Mouse (Mus musculus) olfactory bulb, adult 2 months (tissue): Measurements from ENCODE around the gene Disp3.

ENCODE experiments used
- CTCF ChIP-seq: fragments of 200-500 bp; IDR thresholded peaks from 2 replicates; pipeline ENCODE4 v1.5.1; 2012; ENCODE audit warnings: low read depth, mild to moderate bottlenecking, low read length, moderate library complexity; ENCODE audit not compliant: insufficient read depth
- POLR2A ChIP-seq: fragments of 200-500 bp; IDR thresholded peaks from 2 replicates; pipeline ENCODE4 v1.6.1; 2012; ENCODE audit warnings: mild to moderate bottlenecking, low read depth, low read length, moderate library complexity; ENCODE audit not compliant: insufficient read depth

DNA sequence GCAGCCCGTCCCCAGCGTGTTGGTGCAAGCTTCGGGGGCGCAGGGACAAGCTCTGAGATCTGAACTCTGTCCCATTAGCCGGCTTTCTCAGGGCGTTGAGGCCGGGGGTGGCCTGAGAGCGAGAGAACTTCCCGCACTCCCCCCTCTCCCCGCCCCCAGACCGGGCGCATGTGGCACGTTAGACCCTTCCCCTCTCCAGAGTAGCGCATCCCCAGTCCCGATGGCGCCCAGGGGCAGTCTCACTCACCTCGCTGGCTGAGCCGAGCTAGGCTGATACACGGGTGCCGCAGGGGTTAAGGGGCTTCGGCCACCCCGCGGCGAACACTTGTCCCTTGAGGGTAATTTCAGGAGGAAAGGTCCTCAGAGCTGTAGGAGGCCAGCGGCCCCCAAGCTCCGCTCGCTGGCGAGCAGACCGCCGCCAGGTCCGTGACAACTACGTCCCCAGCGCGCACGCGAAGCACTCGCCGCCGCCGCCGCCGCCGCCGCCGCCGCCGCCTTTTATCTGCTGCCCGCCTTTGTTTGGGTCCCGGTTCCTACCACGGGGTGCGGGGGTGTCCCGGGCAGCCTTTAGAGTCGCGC is at the start of gene Disp3:
- no peak for TF ChIP-seq CTCF
- TF ChIP-seq POLR2A: peak; percentile 54; the same call in 1 of the 2 replicates
